Mouse (Mus musculus): ENCODE measurements around the gene Arhgef17.

GRCm38 (mm10) chr7:100866675-100867074 lies 65.2 kb downstream of the Arhgef17 start:
- TF ChIP-seq CTCF (conservative IDR thresholded peaks at IDR 0.05; ENCODE audit: low read length) (peak; percentile 76), POU5F1 (IDR thresholded peaks at IDR 0.05; ENCODE audit: borderline replicate concordance, low read length) (no peak)

All from E14TG2a.4 (cell line).